Mouse (Mus musculus) naive thymus-derived CD4-positive, alpha-beta T cell, adult 2 months (primary cell): ENCODE data around the gene Edrf1.

Source experiments
- DNase-seq: peaks from one replicate; pipeline ENCODE4 v3.0.0-alpha.2; 2011; ENCODE audit warnings: low read depth

Edrf1 gene

GRCm38 (mm10) chr7:133637361-133638305, at the start of gene Edrf1:
Gene Edrf1 (plus strand): TSS chr7:133637543.
- peak; percentile 98 for DNase-seq

- no peak for DNase-seq
Measured at GRCm38 (mm10) chr7:133591750-133592149, 45.6 kb upstream of the Edrf1 start.

- no peak for DNase-seq
Measured at GRCm38 (mm10) chr7:133600558-133600957, 36.8 kb upstream of the Edrf1 start.

GRCm38 (mm10) chr7:133602058-133602457, 35.3 kb upstream of the Edrf1 start, which contains the start of gene Tex36:
Gene Tex36 (minus strand): TSS chr7:133602158.
- DNase-seq: no peak

GRCm38 (mm10) chr7:133603156-133603555, 34.2 kb upstream of the Edrf1 start:
- no peak for DNase-seq

GRCm38 (mm10) chr7:133604427-133605081, 32.8 kb upstream of the Edrf1 start:
- DNase-seq: no peak

- DNase-seq: no peak
Measured at GRCm38 (mm10) chr7:133607331-133607730, 30.0 kb upstream of the Edrf1 start.

- DNase-seq: no peak
Measured at GRCm38 (mm10) chr7:133607883-133608575, 29.3 kb upstream of the Edrf1 start.

GRCm38 (mm10) chr7:133608631-133609340, 28.6 kb upstream of the Edrf1 start:
- DNase-seq: no peak

GRCm38 (mm10) chr7:133609585-133609984, 27.8 kb upstream of the Edrf1 start:
- DNase-seq: no peak

GRCm38 (mm10) chr7:133612981-133613380, 24.4 kb upstream of the Edrf1 start:
- DNase-seq: no peak

GRCm38 (mm10) chr7:133620721-133621120, 16.6 kb upstream of the Edrf1 start:
- no peak for DNase-seq

- DNase-seq: no peak
Measured at GRCm38 (mm10) chr7:133623226-133623625, 14.1 kb upstream of the Edrf1 start.

GRCm38 (mm10) chr7:133627184-133627936, 10.0 kb upstream of the Edrf1 start:
- DNase-seq: no peak

GRCm38 (mm10) chr7:133630821-133631220, 6.5 kb upstream of the Edrf1 start:
- DNase-seq: no peak

GRCm38 (mm10) chr7:133632476-133632875, 4.9 kb upstream of the Edrf1 start:
- peak; percentile 71 for DNase-seq

- DNase-seq: no peak
Measured at GRCm38 (mm10) chr7:133634932-133635650, 2.3 kb upstream of the Edrf1 start.

GRCm38 (mm10) chr7:133636738-133637352, 498 bp upstream of the Edrf1 start:
- peak; percentile 95 for DNase-seq

- DNase-seq: peak; percentile 41
Measured at GRCm38 (mm10) chr7:133638306-133638705, 963 bp downstream of the Edrf1 start.

- DNase-seq: no peak
Measured at GRCm38 (mm10) chr7:133638821-133639220, 1.5 kb downstream of the Edrf1 start.
